Mouse (Mus musculus): ENCODE results near the gene Rdx. TPM values are rescaled to one million over a fixed set of nuclear protein-coding genes. Genes with fewer than 3 reads are reported as not detected.

The Rdx gene
- 10 to 100 TPM; 75.2 to 82.9 TPM for total RNA-seq (2023)

DNA sequence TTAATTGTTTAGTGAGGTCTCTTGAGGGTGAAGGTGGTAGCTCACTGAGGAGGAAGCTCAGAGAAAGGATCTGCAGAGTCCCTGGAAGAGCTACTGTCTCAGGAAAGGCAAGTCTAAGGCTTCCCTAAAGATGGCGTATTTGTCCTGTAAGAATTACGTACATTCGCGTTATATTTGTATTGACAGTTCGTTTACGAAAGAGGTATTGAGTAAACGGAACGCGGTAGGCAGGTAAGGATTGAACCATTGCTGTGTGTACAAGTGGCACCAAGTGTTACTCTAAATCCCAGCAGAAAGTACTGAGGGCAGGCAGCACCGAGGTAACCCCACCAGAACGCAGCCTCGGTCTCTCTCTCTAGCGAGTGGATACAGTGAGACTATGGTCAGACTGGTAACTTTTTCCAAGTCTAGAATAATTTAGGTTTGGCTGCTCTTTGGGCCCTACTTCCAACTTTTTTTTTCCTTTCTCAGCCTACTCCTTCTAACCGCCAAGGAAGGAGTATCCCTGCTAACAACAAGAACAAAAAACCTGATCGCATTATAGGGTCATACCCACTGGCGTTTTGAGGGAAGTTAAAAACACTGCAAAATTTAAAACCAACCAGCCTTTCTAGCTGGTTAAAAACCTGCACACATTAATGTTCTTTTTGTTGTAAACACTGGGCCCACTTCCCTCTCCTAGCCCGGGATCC lies at the start of gene Rdx:
Rdx (plus strand) TSS at position 45 of the 692 bp plus-strand sequence.

Other genes starting within 250 kb of the Rdx start
- 10 to 100 TPM in 1 of 2 experiments, 1 to 10 TPM in 1; 9.4 to 10.9 TPM for gene Fdx1, start 83.6 kb upstream of the Rdx start, total RNA-seq (2023)
- gene Zc3h12c, start 121.4 kb downstream of the Rdx start, total RNA-seq (2023): 10 to 100 TPM; 15.4 to 16.0 TPM

Measured in B cell, adult 67 days (primary cell).